Mouse (Mus musculus) layer of hippocampus, postnatal 36 days (tissue): ENCODE results near the gene Cacna1c. TPM values are rescaled to one million over a fixed set of nuclear protein-coding genes. Genes with fewer than 3 reads are reported as not detected.

Experiments
- DNase-seq, 2 experiments: peaks; one replicate each; pipeline ENCODE4 v3.0.0; 2022
- total RNA-seq, 2 experiments: library from RNA; stranded (reverse); gene quantifications; 2 replicates each; pipeline ENCODE4 v1.2.3; 2021

The Cacna1c gene
- total RNA-seq, 2 experiments from 2014 or later = 78.0 to 92.9 TPM

- DNase-seq = no peak
Observed at GRCm38 (mm10) chr6:119001442-119001841, 194.8 kb downstream of the Cacna1c start.

- no peak for DNase-seq
Observed at GRCm38 (mm10) chr6:119000255-119000654, 196.0 kb downstream of the Cacna1c start.

GRCm38 (mm10) chr6:118999329-118999875 lies 196.8 kb downstream of the Cacna1c start:
- no peak for DNase-seq

GRCm38 (mm10) chr6:118997397-118997796 lies 198.8 kb downstream of the Cacna1c start:
- DNase-seq = no peak

GRCm38 (mm10) chr6:118994272-118995061 lies 201.8 kb downstream of the Cacna1c start:
- no peak for DNase-seq

- no peak for DNase-seq
Observed at GRCm38 (mm10) chr6:118992391-118992790, 203.8 kb downstream of the Cacna1c start.

GRCm38 (mm10) chr6:118989999-118990776 lies 206.0 kb downstream of the Cacna1c start:
- no peak for DNase-seq

- DNase-seq = no peak
Observed at GRCm38 (mm10) chr6:118984181-118984901, 211.9 kb downstream of the Cacna1c start.

GRCm38 (mm10) chr6:118983471-118984040 lies 212.7 kb downstream of the Cacna1c start:
- DNase-seq = no peak

- no peak for DNase-seq
Observed at GRCm38 (mm10) chr6:118980265-118980664, 216.0 kb downstream of the Cacna1c start.

GRCm38 (mm10) chr6:118977443-118978271 lies 218.6 kb downstream of the Cacna1c start:
- peak; percentile 56 to 61 for DNase-seq

- DNase-seq = no peak
Observed at GRCm38 (mm10) chr6:118976617-118977016, 219.6 kb downstream of the Cacna1c start.

- no peak for DNase-seq
Observed at GRCm38 (mm10) chr6:118971844-118972531, 224.2 kb downstream of the Cacna1c start.

- DNase-seq = no peak
Observed at GRCm38 (mm10) chr6:118968776-118969175, 227.4 kb downstream of the Cacna1c start.

GRCm38 (mm10) chr6:118966904-118967303 lies 229.3 kb downstream of the Cacna1c start:
- peak; percentile 61 to 77 for DNase-seq

- no peak for DNase-seq
Observed at GRCm38 (mm10) chr6:118965577-118965976, 230.6 kb downstream of the Cacna1c start.

- DNase-seq = no peak
Observed at GRCm38 (mm10) chr6:118963806-118964205, 232.4 kb downstream of the Cacna1c start.

GRCm38 (mm10) chr6:118963283-118963682 lies 232.9 kb downstream of the Cacna1c start:
- no peak for DNase-seq

- no peak for DNase-seq
Observed at GRCm38 (mm10) chr6:118958529-118958928, 237.7 kb downstream of the Cacna1c start.

GRCm38 (mm10) chr6:118956234-118956633 lies 240.0 kb downstream of the Cacna1c start:
- DNase-seq = no peak

GRCm38 (mm10) chr6:118955777-118956176 lies 240.4 kb downstream of the Cacna1c start:
- no peak for DNase-seq
